Mouse (Mus musculus) cerebellum, adult (tissue): Measurements from ENCODE around the gene Prkn.
A peak's percentile ranks its signal among the peaks of the same experiment; 100 is the strongest.

Experiments used
- ATAC-seq: cut with Nextera tagmentation; 2 replicates; pipeline ENCODE4 v1.9.2; 2017; ENCODE audit warnings: mild to moderate bottlenecking, moderate library complexity, mixed read lengths; ENCODE audit not compliant: insufficient number of reproducible peaks, low FRiP score, low TSS enrichment

The Prkn gene

GRCm38 (mm10) chr17:12000285-12000684 lies 1160.1 kb downstream of the Prkn start:
- ATAC-seq, result no peak

- no peak for ATAC-seq
Measured at GRCm38 (mm10) chr17:12021326-12021725, 1181.1 kb downstream of the Prkn start.

GRCm38 (mm10) chr17:12029362-12029761 lies 1189.2 kb downstream of the Prkn start:
- ATAC-seq, result no peak

- no peak for ATAC-seq
Measured at GRCm38 (mm10) chr17:12029921-12030461, 1189.8 kb downstream of the Prkn start.

GRCm38 (mm10) chr17:12030556-12031160 lies 1190.5 kb downstream of the Prkn start:
- ATAC-seq, result no peak

GRCm38 (mm10) chr17:12031203-12031942 lies 1191.2 kb downstream of the Prkn start:
- peak; percentile 61 for ATAC-seq

GRCm38 (mm10) chr17:12032014-12032791 lies 1192.0 kb downstream of the Prkn start:
- no peak for ATAC-seq

GRCm38 (mm10) chr17:12035386-12035785 lies 1195.2 kb downstream of the Prkn start:
- no peak for ATAC-seq

- ATAC-seq, result no peak
Measured at GRCm38 (mm10) chr17:12036205-12036604, 1196.0 kb downstream of the Prkn start.

- no peak for ATAC-seq
Measured at GRCm38 (mm10) chr17:12037065-12037464, 1196.9 kb downstream of the Prkn start.

GRCm38 (mm10) chr17:12037574-12037973 lies 1197.4 kb downstream of the Prkn start:
- ATAC-seq, result no peak

GRCm38 (mm10) chr17:12038499-12038898 lies 1198.3 kb downstream of the Prkn start:
- ATAC-seq, result no peak

GRCm38 (mm10) chr17:12039188-12039587 lies 1199.0 kb downstream of the Prkn start:
- peak; percentile 59; the same call in 1 of the 2 replicates for ATAC-seq

GRCm38 (mm10) chr17:12039922-12040321 lies 1199.7 kb downstream of the Prkn start:
- no peak for ATAC-seq

- no peak for ATAC-seq
Measured at GRCm38 (mm10) chr17:12040546-12040945, 1200.4 kb downstream of the Prkn start.

- no peak for ATAC-seq
Measured at GRCm38 (mm10) chr17:12041091-12041655, 1201.0 kb downstream of the Prkn start.

- no peak for ATAC-seq
Measured at GRCm38 (mm10) chr17:12042561-12043256, 1202.5 kb downstream of the Prkn start.

GRCm38 (mm10) chr17:12044222-12044621 lies 1204.0 kb downstream of the Prkn start:
- no peak for ATAC-seq

GRCm38 (mm10) chr17:12045861-12046273 lies 1205.7 kb downstream of the Prkn start:
- ATAC-seq, result 0 out of 2 replicates have a peak, but pooled peaks have one; percentile 31

GRCm38 (mm10) chr17:12047032-12047431 lies 1206.8 kb downstream of the Prkn start:
- no peak for ATAC-seq
